Mouse (Mus musculus): ENCODE data around the gene Ang. TPM values are rescaled to one million over a fixed set of nuclear protein-coding genes. Genes with fewer than 3 reads are reported as not detected.

The Ang gene
- polyA plus RNA-seq, 1 experiment from 2014 or later, result 5.0 TPM

DNA sequence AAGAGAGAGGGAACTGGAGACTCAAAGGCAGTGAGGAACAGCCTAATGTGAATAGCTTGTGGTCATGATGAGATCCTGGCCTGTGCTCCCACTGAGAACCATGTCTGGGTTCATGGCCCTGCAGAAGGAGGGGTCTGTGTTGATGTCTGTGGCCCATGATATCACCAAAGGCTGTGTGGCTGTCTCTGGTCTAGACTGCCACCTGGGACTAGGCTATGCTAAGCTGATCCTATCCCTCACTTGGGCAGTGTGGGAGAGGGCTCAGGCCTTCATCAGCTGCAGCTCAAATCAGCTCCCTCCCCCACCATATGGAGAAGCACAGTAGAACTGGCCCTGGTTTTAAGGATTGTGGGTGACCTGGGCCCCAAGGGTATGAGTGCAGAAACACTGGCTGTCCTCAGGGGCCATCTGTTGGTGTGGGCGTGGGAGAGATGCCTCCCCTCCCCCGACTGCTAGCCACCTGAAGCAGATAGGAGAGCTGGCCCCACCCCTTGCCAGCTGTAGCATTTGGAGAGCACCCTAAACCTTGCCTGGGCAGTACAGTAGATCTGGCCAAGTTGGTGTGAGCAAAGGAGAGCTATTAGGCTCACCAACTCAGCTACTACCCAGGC lies 36.8 kb downstream of the Ang start:
- DNase-seq (ENCODE audit: low spot score), result no peak

DNA sequence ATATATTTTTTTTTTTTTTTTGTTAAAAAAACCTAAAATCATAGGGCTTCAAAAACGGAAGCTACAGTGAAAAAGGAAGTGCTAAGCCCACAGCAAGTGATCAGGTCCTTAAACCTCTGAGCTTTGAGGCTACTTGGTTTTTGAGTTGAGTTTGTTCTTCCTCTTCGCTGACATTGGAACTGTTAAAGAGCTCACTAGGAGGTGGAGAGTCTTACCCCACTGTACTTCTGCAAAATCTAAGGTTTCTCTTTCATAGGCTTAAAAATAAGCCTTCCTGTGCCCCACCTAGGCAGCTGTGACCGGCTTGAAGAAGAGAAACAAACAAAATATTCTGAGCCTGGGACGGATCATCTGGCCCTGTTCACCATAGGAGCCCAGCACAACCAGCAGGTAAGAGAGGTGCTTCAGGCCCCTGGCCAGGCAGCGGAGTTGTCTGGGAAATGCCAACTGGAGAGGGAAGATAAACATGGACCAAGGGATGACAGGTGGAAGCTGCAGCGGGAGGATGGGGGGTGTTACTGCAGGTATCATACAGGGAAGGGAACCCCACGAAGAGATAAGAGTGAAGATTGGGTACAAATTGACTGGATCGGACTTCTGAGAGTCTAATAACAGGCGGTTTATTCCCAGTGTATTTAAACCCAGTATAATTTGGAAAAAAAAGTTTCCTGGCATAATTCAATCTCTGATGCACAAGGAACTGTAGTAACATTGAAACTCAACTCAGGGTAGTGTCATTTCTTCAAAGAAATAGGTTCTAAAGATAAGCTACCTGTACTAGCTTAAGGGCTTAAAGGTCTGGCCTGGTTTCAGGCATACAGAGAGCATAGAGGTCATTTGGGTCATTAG lies 38.0 kb downstream of the Ang start:
- peak; percentile 6 for DNase-seq (ENCODE audit: low spot score)

DNA sequence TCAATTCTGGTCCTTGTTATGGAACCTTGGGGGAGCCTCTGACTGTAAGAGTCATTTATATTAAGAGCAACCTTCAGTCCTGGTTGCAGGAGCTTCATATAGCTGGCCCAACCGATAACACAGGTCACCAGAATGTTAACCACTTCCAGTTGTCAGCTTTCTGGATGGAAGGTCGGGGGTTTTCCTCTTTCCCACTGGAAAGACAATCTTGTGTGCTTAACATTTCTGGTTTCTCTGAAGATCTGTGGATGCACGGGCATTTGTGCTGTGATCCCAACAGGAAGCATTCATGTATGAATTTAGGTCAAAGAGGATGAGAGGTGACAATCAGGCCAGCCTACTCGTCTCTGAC lies 38.6 kb downstream of the Ang start:
- no peak for DNase-seq (ENCODE audit: low spot score)

DNA sequence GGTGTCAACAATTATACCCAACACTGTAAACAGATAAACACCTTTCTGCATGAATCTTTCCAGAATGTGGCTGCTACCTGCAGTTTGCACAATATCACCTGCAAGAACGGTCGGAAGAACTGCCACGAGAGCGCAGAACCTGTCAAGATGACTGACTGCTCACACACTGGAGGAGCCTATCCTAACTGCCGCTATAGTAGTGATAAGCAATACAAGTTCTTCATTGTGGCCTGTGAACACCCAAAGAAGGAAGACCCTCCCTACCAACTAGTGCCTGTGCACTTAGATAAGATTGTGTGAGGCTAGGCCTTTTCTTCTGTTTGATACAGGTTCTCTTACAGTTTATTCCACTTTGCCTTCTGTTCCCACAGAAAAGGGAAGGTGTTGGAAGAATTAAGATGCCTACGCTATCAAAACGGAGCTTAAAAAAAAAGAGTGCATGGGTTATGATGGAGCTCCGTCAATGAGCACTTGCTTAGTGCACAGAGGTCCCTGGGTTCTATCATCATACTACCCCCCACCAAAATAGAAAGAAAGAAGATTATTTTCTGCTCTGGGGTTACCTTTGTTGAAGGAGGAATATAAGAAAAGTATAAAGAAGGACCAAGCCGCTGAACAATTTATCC lies 39.5 kb downstream of the Ang start:
- DNase-seq (ENCODE audit: low spot score), result no peak

DNA sequence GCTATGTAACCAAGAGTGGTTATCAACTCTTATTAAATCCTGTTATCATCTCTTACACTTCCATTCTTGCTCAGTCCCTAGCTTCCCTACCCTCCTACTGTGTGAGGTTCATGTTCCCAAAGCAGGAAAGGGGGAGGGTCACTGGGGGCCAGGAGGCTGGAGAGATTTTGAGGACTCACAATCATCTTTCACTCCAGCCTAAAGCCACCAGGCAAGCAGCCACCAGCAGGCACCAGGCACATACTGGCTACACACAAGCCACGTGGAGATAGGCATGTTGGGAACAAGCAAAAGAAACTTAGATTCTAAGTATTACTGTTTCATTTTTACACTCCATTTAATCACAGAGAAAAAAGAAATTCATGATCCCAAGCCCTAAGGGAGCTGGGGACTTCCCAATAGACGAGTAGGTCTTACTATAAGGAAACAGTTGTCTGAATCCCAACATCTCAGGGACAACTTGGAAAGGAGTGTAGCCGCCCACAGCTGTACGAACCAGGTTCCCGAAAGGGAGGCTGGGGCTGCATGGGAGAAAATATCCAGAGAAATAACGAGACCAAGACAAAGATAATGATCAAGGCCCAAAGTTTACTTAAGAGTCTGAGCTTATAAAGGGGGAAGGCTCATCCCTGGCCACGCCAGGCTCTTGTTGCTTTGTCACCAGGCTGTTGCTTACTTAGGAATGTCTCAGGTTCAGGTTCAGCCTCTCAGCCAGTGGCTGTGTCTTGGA lies 40.3 kb downstream of the Ang start:
- no peak for DNase-seq (ENCODE audit: low spot score)

DNA sequence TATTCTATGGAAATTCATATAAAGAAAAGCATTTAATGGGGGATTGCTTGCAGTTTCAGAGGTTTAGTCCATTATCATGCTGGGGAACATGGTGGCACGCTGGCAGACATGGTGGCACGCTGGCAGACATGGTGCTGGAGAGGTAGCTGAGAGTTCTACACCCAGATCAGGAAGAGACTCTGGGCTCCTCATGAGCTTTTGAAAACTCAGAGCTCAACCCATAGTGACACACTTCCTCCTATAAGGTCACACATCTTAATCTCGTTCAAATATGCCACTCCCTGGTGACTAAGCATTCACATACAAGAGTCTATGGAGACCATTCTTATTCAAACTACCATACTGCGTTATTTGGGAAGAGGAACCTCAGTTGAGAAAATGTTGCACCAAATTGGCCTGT lies 41.4 kb downstream of the Ang start:
- DNase-seq (ENCODE audit: low spot score), result no peak

DNA sequence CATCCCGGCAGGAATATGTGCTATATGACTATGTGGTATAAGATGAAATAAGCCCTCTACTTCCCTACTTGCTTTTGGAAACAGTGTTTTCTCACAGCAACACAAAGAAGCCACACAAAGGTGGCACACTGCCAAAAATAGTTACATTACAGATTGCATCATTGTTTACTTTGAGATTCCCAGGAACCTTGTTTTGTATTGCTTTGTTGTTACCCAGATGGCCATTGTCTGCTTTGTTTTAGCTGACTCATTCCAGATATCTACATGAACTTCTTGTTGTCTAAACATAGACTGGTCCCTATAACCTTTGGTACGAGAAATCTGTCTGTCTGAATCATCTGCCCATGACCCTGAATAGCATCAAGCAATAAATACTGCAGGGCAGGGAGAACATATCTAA lies 49.4 kb downstream of the Ang start:
- no peak for DNase-seq (ENCODE audit: low spot score)

DNA sequence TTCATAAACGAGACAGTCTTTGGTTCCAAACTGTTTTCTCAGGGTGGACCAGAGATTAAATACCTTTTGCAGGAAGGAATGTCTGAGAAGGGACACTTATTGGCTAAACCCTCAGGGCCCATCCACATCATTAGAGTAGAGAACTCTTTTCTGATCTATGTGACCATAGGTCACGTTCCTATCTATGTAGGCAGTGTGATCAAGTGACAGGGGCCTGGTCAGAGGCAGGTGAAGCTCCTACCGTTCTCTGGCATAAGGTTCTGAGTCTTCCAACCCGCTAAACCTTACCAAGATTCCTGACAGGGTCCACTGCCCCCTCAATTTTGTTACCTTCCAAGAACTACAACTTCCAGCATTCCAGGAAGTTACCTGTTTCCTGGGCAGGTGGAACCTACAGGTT lies 51.2 kb downstream of the Ang start:
- DNase-seq (ENCODE audit: low spot score), result no peak

DNA sequence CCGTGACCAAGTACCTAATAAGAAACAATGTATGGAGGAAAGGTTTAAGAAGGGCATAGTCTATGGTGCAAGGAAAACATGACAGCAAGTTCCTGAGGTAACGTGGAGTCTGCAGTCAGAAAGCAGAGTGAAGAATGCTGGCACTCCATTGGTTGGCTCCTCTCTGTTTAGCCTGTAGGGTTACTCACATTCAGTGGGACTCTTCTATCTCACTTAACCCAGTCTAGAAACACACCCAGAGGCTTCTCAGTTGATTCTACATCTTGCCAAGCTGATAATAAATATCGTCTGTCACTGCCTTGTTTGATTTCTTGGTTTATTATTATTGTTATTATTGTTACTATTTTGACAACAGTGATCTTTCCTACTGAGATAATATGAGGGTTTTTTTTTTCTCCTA lies 51.6 kb downstream of the Ang start:
- no peak for DNase-seq (ENCODE audit: low spot score)

DNA sequence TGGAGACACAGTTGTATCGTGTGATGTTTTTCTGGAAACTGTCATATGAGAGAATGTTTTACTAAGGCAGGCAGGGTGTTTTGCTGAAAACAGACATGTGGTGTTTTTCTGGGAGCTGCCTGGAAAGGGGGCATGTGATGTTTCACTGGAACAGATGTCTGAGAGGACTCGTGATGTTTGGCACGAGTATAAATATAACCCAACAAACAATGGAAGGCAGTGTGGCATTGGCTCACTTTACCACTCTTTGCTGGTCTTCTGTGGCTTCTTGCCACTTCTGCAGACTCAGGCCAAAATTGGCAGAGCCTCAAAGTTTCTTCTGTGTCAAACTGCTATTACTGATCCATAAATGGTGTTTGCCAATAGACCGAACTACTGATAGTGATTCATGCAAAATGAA lies 52.3 kb downstream of the Ang start:
- no peak for DNase-seq (ENCODE audit: low spot score)

DNA sequence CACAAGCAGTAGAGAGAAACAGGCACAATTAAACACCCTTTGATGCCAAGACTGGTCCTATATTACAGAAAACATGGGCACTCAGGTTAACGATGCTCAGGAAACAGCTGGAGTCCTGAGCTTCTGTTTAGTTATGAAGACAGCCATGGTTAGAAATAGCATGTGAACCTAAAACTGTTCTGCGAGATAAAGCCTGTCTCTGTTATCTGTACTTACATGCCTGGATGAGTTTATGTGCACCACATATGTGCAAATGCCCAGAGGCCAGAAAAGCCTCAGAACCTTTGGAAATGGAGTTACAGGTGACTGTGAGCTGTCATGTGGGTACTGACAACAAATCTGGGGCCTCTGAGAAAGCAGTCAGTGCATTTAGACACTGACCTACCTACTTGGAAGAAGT lies 53.0 kb downstream of the Ang start:
- no peak for DNase-seq (ENCODE audit: low spot score)

DNA sequence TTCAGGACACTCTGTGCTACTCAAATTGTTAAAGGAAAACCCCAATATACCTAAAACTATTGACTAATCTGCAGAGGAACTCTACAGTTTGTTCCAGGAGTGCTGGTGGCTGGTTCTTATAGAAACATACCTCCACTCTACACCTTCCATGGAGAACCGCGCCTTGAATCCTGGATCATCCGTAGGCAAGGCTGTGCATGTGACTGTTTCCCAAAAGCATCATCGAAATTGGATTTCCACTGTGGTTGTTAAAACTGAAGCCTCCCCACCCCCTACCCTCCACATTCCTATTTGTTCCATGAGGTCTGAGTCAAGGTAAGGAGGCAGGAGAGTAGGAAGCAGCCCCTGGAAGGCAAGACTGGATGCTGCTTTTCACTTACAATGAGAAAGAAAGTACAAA lies 53.5 kb downstream of the Ang start:
- no peak for DNase-seq (ENCODE audit: low spot score)

DNA sequence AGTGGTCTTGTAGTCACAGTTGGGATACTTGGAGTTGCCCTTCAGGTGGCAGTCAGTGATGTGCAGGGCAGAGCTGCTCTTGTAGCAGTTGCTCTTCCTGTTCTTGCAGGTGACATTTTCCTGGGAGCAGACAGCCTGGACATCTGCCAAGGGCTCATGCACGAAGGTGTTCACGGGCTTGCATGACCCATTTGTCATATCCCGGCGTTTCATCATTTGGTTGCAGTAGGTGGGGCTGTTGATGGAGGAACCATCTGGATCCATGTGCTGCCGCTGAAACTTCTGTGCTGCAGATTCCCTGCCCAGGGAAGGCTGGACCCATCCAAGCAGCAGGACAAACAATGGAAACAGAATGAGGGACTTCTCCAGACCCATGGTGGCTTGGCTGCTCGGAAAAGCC lies 54.6 kb downstream of the Ang start:
- DNase-seq (ENCODE audit: low spot score), result no peak

DNA sequence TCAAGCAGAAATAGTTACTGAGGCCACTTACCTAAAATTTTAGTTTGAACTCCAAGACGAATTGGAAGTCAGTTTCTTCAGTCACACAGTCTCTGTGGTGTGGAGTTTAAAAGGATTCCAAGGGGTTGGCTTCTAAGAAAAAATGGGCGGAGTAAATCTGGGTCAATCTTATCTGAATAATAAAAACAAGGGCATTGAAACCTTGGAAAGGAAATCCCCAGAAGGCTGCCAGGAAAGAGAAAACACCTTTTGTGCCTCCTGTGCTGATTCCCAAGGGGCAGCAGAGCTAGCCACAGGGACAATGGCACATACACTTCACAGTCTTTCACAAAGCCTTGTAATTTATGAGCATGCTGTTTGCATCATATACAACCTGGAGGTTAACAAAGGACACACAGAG lies 55.7 kb downstream of the Ang start, which contains the start of gene Rnase1:
Rnase1 (minus strand) TSS at position 101 of the 400 bp plus-strand sequence.
- no peak for DNase-seq (ENCODE audit: low spot score)

DNA sequence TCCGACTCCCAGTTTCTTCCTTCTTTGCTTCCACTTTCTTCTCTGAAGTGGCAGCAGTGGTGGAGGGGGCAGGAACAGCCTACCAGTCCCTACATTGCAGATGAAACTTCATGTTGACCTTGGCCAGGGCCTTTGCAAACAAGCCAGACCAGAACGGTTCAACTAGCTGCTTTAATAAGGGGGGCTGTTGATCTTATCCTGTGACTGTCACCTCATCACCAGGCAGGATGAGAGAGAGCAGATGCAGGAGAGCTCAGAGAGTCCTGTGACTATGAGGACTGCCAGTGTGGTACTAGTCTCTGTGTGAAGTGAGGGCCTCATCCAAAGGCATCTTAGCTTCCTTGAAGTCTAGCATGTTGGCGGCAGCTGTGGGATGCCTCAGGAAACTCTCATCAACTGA lies 57.1 kb downstream of the Ang start:
- DNase-seq (ENCODE audit: low spot score), result no peak

DNA sequence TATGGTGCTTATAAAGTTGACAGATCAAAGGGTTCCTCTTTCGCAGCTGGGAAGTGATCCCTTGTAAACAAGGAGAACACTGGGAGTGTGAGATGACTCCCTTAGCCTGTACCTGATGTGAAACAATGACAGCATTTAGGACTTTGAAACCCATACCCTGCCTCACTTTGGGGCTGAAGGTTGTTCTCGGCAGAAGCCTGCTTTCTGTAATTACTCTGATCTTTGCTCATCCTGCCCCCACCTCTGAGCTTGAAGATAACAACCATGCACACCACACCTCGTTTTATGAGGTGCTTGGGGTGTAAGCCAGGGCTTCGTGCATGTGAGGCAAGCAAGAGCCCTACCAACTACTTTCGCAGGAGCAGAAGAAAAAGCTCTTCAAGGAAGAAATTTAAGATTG lies 58.2 kb downstream of the Ang start:
- no peak for DNase-seq (ENCODE audit: low spot score)

DNA sequence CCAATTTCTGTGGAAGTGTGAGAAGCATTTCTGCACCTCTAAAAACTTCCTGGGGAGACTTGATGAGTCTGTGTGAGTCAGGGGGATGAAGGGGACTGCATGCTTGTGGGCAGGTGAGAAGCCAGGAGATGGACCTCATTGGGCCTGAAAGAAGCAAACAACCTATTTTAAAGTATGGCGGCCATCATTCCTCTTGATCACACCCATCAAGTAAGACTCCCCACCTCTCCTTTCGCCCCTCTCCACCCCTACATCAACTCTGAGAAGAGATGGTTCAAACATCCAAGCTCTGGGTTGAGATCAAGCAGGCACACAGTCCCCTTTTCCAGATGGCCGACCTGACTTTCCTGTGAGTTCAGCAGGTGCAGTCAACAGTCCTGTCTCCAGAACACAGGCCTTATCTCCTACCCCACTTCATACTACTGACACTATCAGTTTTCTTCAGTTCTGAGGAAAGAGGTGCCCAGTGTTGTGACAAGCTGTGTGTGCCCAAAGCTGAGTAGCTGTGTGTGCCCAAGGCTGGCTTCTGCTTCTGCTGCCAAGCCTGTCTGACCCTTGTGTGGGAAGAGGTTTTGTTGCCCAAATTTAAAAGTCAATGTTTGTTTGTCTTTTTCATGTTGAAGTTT lies 59.4 kb downstream of the Ang start:
- no peak for DNase-seq (ENCODE audit: low spot score)

Data from thymus, postnatal 0 days (tissue).